Mouse (Mus musculus) CD4-positive, CD25-positive, alpha-beta regulatory T cell, adult 2 months (primary cell): ENCODE data around the gene Stx3.

Experiments
- DNase-seq: peaks from one replicate; pipeline ENCODE4 v3.0.0-alpha.2; 2012; ENCODE audit warnings: low read depth, low spot score

Gene Stx3

GRCm38 (mm10) chr19:11819143-11819700 is at the start of gene Stx3:
Gene Stx3, minus strand, starts transcription at chr19:11819403.
- peak; percentile 29 for DNase-seq

- DNase-seq, result no peak
Observed at GRCm38 (mm10) chr19:11867837-11868236, 48.6 kb upstream of the Stx3 start.

- no peak for DNase-seq
Observed at GRCm38 (mm10) chr19:11860966-11861365, 41.8 kb upstream of the Stx3 start, which contains the start of gene Olfr1418. Gene Olfr1418, minus strand, starts transcription at chr19:11861066.

GRCm38 (mm10) chr19:11856506-11856905 is 37.3 kb upstream of the Stx3 start:
- DNase-seq, result no peak

GRCm38 (mm10) chr19:11854821-11855220 is 35.6 kb upstream of the Stx3 start:
- no peak for DNase-seq

GRCm38 (mm10) chr19:11852652-11853051 is 33.4 kb upstream of the Stx3 start:
- DNase-seq, result no peak

GRCm38 (mm10) chr19:11846333-11846732 is 27.1 kb upstream of the Stx3 start:
- no peak for DNase-seq

GRCm38 (mm10) chr19:11839119-11839518 is 19.9 kb upstream of the Stx3 start, which contains the start of gene Olfr1417:
Gene Olfr1417, minus strand, starts transcription at chr19:11839219.
- DNase-seq, result no peak

GRCm38 (mm10) chr19:11823346-11824065 is 4.3 kb upstream of the Stx3 start:
- no peak for DNase-seq

GRCm38 (mm10) chr19:11820211-11820610 is 1.0 kb upstream of the Stx3 start:
- peak; percentile 5 for DNase-seq

- peak; percentile 63 for DNase-seq
Observed at GRCm38 (mm10) chr19:11819800-11820199, 597 bp upstream of the Stx3 start.

GRCm38 (mm10) chr19:11818199-11819142 is 732 bp downstream of the Stx3 start:
- peak; percentile 38 for DNase-seq

GRCm38 (mm10) chr19:11817586-11817985 is 1.6 kb downstream of the Stx3 start:
- no peak for DNase-seq

- DNase-seq, result no peak
Observed at GRCm38 (mm10) chr19:11816706-11817105, 2.5 kb downstream of the Stx3 start.

GRCm38 (mm10) chr19:11814742-11815333 is 4.4 kb downstream of the Stx3 start:
- DNase-seq, result no peak

GRCm38 (mm10) chr19:11813649-11814048 is 5.6 kb downstream of the Stx3 start:
- DNase-seq, result no peak

GRCm38 (mm10) chr19:11813136-11813535 is 6.1 kb downstream of the Stx3 start:
- no peak for DNase-seq

GRCm38 (mm10) chr19:11811688-11812365 is 7.4 kb downstream of the Stx3 start:
- no peak for DNase-seq

- no peak for DNase-seq
Observed at GRCm38 (mm10) chr19:11810856-11811255, 8.3 kb downstream of the Stx3 start.

- no peak for DNase-seq
Observed at GRCm38 (mm10) chr19:11810003-11810758, 9.0 kb downstream of the Stx3 start.
